Mouse (Mus musculus) heart, postnatal 0 days (tissue): ENCODE measurements around the gene Nr1h2. TPM values are rescaled to one million over a fixed set of nuclear protein-coding genes. Genes with fewer than 3 reads are reported as not detected.

Experiments used
- ATAC-seq: fragments of 200-750 bp; cut with Nextera tagmentation; 2 replicates; pipeline ENCODE4 v1.8.0; 2017; ENCODE audit warnings: low read depth, moderate number of reproducible peaks, moderate library complexity; ENCODE audit not compliant: insufficient read depth
- DNase-seq: peaks from one replicate; pipeline ENCODE4 v3.0.0-alpha.2; 2016; ENCODE audit warnings: low spot score
- H3K27ac ChIP-seq: fragments of 300-500 bp; sonication (generic); 2 replicates; pipeline ENCODE4 v1.5.1; 2014; ENCODE audit warnings: low read depth, mild to moderate bottlenecking
- H3K27me3 ChIP-seq: fragments of 300-500 bp; sonication (generic); 2 replicates; pipeline ENCODE4 v1.6.1; 2014; ENCODE audit warnings: low read length, mixed read lengths; ENCODE audit not compliant: control insufficient read depth, insufficient read depth
- H3K36me3 ChIP-seq: fragments of 300-500 bp; sonication (generic); replicated peaks from 2 replicates; pipeline ENCODE4 v1.6.1; 2014; ENCODE audit warnings: low read length, mixed read lengths; ENCODE audit not compliant: control insufficient read depth, insufficient read depth
- H3K4me1 ChIP-seq: fragments of 300-500 bp; sonication (generic); 2 replicates; pipeline ENCODE4 v1.6.1; 2014; ENCODE audit warnings: antibody characterized with exemption; ENCODE audit not compliant: control insufficient read depth, insufficient read depth
- H3K4me2 ChIP-seq: fragments of 300-500 bp; sonication (generic); 2 replicates; pipeline ENCODE4 v1.6.1; 2014; ENCODE audit warnings: low read depth, mild to moderate bottlenecking, low read length, moderate library complexity
- H3K4me3 ChIP-seq: fragments of 300-500 bp; sonication (generic); 2 replicates; pipeline ENCODE4 v1.5.1; 2014; ENCODE audit warnings: low read depth, low read length
- H3K9ac ChIP-seq: fragments of 300-500 bp; sonication (generic); replicated peaks from 2 replicates; pipeline ENCODE4 v1.6.1; 2014; ENCODE audit warnings: low read depth, low read length, mixed read lengths
- H3K9me3 ChIP-seq: fragments of 300-500 bp; sonication (generic); replicated peaks from 2 replicates; pipeline ENCODE4 v1.6.1; 2016; ENCODE audit warnings: low read length; ENCODE audit not compliant: control insufficient read depth
- CTCF ChIP-seq: IDR thresholded peaks from 2 replicates; pipeline ENCODE4 v1.5.1; 2016; ENCODE audit warnings: antibody characterized with exemption, control low read depth, low read depth
- EP300 ChIP-seq: IDR thresholded peaks from 2 replicates; pipeline ENCODE4 v1.6.1; 2016; ENCODE audit warnings: antibody characterized with exemption, low read depth
- WGBS: fragments of 180-500 bp; shearing (Covaris S2); extraction: QIAGEN DNeasy Blood & Tissue Kit; methylation state at CpG from one replicate; pipeline ENCODE4 v1.1.7; 2014; 5-methylcytosine and 5-hydroxymethylcytosine counted together
- microRNA-seq: library from miRNA; unstranded; fragments of <30 nt; microRNA quantifications from one replicate; pipeline ENCODE4, GENCODE M21; 2016
- polyA plus RNA-seq: library from polyadenylated mRNA; unstranded; fragments of >200 nt; fragmentation: Nextera tagmentation; extraction: Ambion mirVana; gene quantifications from 2 replicates; pipeline ENCODE4 v1.2.1, GENCODE M21; 2015
- total RNA-seq: library from RNA; depleted of rRNA; stranded (reverse); fragments of >200 nt; gene quantifications from 2 replicates; pipeline ENCODE4 v1.2.3, GENCODE M21; 2014; ENCODE audit warnings: low replicate concordance; rRNA removed

Gene Nr1h2
- total and polyA plus RNA-seq, 2 experiments from 2014 or later = 50.1 to 60.9 TPM

- no peak for TF ChIP-seq EP300
- TF ChIP-seq CTCF = no peak
- no peak for DNase-seq
- H3K36me3 ChIP-seq = no peaks in the 10 kb centered on the region
- no peak for ATAC-seq
- no peak overlapping the region for H3K27ac ChIP-seq
- H3K4me2 ChIP-seq = no peak overlapping the region
- no peaks in the 10 kb centered on the region for H3K9me3 ChIP-seq
- WGBS = 58% methylated on average over 3 of the region's 3 CpGs
- no peak overlapping the region for H3K4me3 ChIP-seq
- H3K27me3 ChIP-seq = peaks cover 19% of the 10 kb centered on the region
- no peak overlapping the region for H3K9ac ChIP-seq
- H3K4me1 ChIP-seq = peaks cover 15% of the 10 kb centered on the region
Observed at GRCm38 (mm10) chr7:44520990-44521389, 32.8 kb downstream of the Nr1h2 start.

- no peaks in the 10 kb centered on the region for H3K9me3 ChIP-seq
- no peak overlapping the region for H3K4me2 ChIP-seq
- 62% methylated on average over 9 of the region's 9 CpGs for WGBS
- no peak overlapping the region for H3K4me3 ChIP-seq
- no peak for TF ChIP-seq CTCF
- TF ChIP-seq EP300 = no peak
- 0 out of 2 replicates have a peak, but pooled peaks have one; percentile 8 for ATAC-seq
- peaks cover 3% of the 10 kb centered on the region; the same call in 1 of the 2 replicates for H3K4me1 ChIP-seq
- peaks cover 19% of the 10 kb centered on the region for H3K27me3 ChIP-seq
- H3K27ac ChIP-seq = no peak overlapping the region
- H3K9ac ChIP-seq = no peak overlapping the region
- no peak for DNase-seq
- H3K36me3 ChIP-seq = no peaks in the 10 kb centered on the region
Observed at GRCm38 (mm10) chr7:44519240-44519913, 34.4 kb downstream of the Nr1h2 start.

- ATAC-seq (no peak), DNase-seq (no peak)
- TF ChIP-seq EP300 = no peak
- TF ChIP-seq CTCF = no peak
- no peak overlapping the region for H3K4me3 ChIP-seq
- no peak overlapping the region for H3K27ac ChIP-seq
- no peaks in the 10 kb centered on the region for H3K27me3 ChIP-seq
- no peak overlapping the region for H3K9ac ChIP-seq
- H3K36me3 ChIP-seq = no peaks in the 10 kb centered on the region
- H3K4me1 ChIP-seq = no peaks in the 10 kb centered on the region
- H3K4me2 ChIP-seq = no peak overlapping the region
- 0 out of 2 replicates have a peak, but pooled peaks cover 4% of the 10 kb centered on the region for H3K9me3 ChIP-seq
Observed at GRCm38 (mm10) chr7:44507491-44507890, 46.3 kb downstream of the Nr1h2 start.

GRCm38 (mm10) chr7:44501563-44502115 is 52.1 kb downstream of the Nr1h2 start:
- no peak overlapping the region for H3K9ac ChIP-seq
- peak; percentile 73 for ATAC-seq
- H3K4me2 ChIP-seq = no peak overlapping the region
- H3K9me3 ChIP-seq = 0 out of 2 replicates have a peak, but pooled peaks cover 4% of the 10 kb centered on the region
- DNase-seq = no peak
- 38% methylated on average over 5 of the region's 5 CpGs for WGBS
- H3K36me3 ChIP-seq = no peaks in the 10 kb centered on the region
- H3K4me1 ChIP-seq = peaks cover 5% of the 10 kb centered on the region
- H3K27ac ChIP-seq = no peak overlapping the region
- no peaks in the 10 kb centered on the region; the same call in 1 of the 2 replicates for H3K27me3 ChIP-seq
- H3K4me3 ChIP-seq = no peak overlapping the region
- TF ChIP-seq EP300 = no peak
- TF ChIP-seq CTCF = peak; percentile 70

GRCm38 (mm10) chr7:44500046-44500445 is 53.7 kb downstream of the Nr1h2 start:
- Histone ChIP-seq H3K4me2 (no peak overlapping the region), H3K4me1 (peaks cover 15% of the 10 kb centered on the region), H3K27me3 (no peaks in the 10 kb centered on the region; the same call in 1 of the 2 replicates), H3K9ac (no peak overlapping the region), H3K9me3 (0 out of 2 replicates have a peak, but pooled peaks cover 4% of the 10 kb centered on the region), H3K27ac (no peak overlapping the region), H3K36me3 (no peaks in the 10 kb centered on the region), H3K4me3 (no peak overlapping the region)
- TF ChIP-seq EP300 = no peak
- TF ChIP-seq CTCF = no peak
- DNase-seq = no peak
- ATAC-seq = no peak
- WGBS = 38% methylated on average over 20 of the region's 20 CpGs

Small RNAs within 50 kb of the gene (microRNA-seq; reads per million reads assigned to microRNA genes)
- 0.71 reads per million for gene Mir7053

Other genes with a start within 250 kb of the Nr1h2 start
- gene Clec11a, start 247.0 kb downstream of the Nr1h2 start, total RNA-seq = 1.4 and 1.7 TPM in 2 replicates
- gene Clec11a, start 247.0 kb downstream of the Nr1h2 start, polyA plus RNA-seq = 1.00 and 1.3 TPM in 2 replicates
- gene Shank1, start 243.7 kb downstream of the Nr1h2 start, total RNA-seq = 0.19 and 0.61 TPM in 2 replicates
- gene Shank1, start 243.7 kb downstream of the Nr1h2 start, polyA plus RNA-seq = 0.33 and 0.36 TPM in 2 replicates
- 0.58 and 3.1 TPM in 2 replicates for gene Syt3, start 169.8 kb downstream of the Nr1h2 start, total RNA-seq
- gene Syt3, start 169.8 kb downstream of the Nr1h2 start, polyA plus RNA-seq = 0.81 and 0.86 TPM in 2 replicates
- gene 1700008O03Rik, start 168.1 kb downstream of the Nr1h2 start, total RNA-seq = not detected in 2 replicates
- 0.14 and 0.52 TPM in 2 replicates for gene 1700008O03Rik, start 168.1 kb downstream of the Nr1h2 start, polyA plus RNA-seq
- 55.6 and 89.5 TPM in 2 replicates for gene Lrrc4b, start 124.9 kb downstream of the Nr1h2 start, total RNA-seq
- gene Lrrc4b, start 124.9 kb downstream of the Nr1h2 start, polyA plus RNA-seq = 2.8 TPM in 2 replicates
- gene Aspdh, start 88.6 kb downstream of the Nr1h2 start, total RNA-seq = 7.5 TPM in 1 of 2 replicates, not detected in the other
- gene Aspdh, start 88.6 kb downstream of the Nr1h2 start, polyA plus RNA-seq = 0.40 and 0.86 TPM in 2 replicates
- 123 and 143 TPM in 2 replicates for gene Josd2, start 86.0 kb downstream of the Nr1h2 start, total RNA-seq
- gene Josd2, start 86.0 kb downstream of the Nr1h2 start, polyA plus RNA-seq = 91.2 and 105 TPM in 2 replicates
- 206 and 212 TPM in 2 replicates for gene Emc10, start 57.4 kb downstream of the Nr1h2 start, total RNA-seq
- 67.0 and 73.2 TPM in 2 replicates for gene Emc10, start 57.4 kb downstream of the Nr1h2 start, polyA plus RNA-seq
- 3.2 and 4.3 TPM in 2 replicates for gene Fam71e1, start 57.4 kb downstream of the Nr1h2 start, total RNA-seq
- 11.4 and 12.5 TPM in 2 replicates for gene Fam71e1, start 57.4 kb downstream of the Nr1h2 start, polyA plus RNA-seq
- gene Mybpc2, start 29.3 kb downstream of the Nr1h2 start, total RNA-seq = 3.3 and 4.5 TPM in 2 replicates
- 2.5 and 2.6 TPM in 2 replicates for gene Mybpc2, start 29.3 kb downstream of the Nr1h2 start, polyA plus RNA-seq
- 1.2 and 2.6 TPM in 2 replicates for gene Spib, start 21.9 kb downstream of the Nr1h2 start, total RNA-seq
- 0.11 and 0.12 TPM in 2 replicates for gene Spib, start 21.9 kb downstream of the Nr1h2 start, polyA plus RNA-seq
- gene Pold1, start 5.1 kb downstream of the Nr1h2 start, total RNA-seq = 36.1 and 41.8 TPM in 2 replicates
- 18.3 and 18.9 TPM in 2 replicates for gene Pold1, start 5.1 kb downstream of the Nr1h2 start, polyA plus RNA-seq
- 1.2 TPM in 1 of 2 replicates, not detected in the other for gene Napsa, start 18.4 kb upstream of the Nr1h2 start, total RNA-seq
- gene Napsa, start 18.4 kb upstream of the Nr1h2 start, polyA plus RNA-seq = 0.65 and 0.81 TPM in 2 replicates
- not detected in 2 replicates for gene Kcnc3, start 36.7 kb upstream of the Nr1h2 start, total RNA-seq
- not detected in 2 replicates for gene Kcnc3, start 36.7 kb upstream of the Nr1h2 start, polyA plus RNA-seq
- 2.9 TPM in 2 replicates for gene Myh14, start 116.9 kb upstream of the Nr1h2 start, total RNA-seq
- 0.89 and 1.4 TPM in 2 replicates for gene Myh14, start 116.9 kb upstream of the Nr1h2 start, polyA plus RNA-seq
- not detected in 2 replicates for gene Izumo2, start 154.8 kb upstream of the Nr1h2 start, total RNA-seq
- not detected in 2 replicates for gene Izumo2, start 154.8 kb upstream of the Nr1h2 start, polyA plus RNA-seq
- 25.7 and 31.7 TPM in 2 replicates for gene Vrk3, start 194.5 kb upstream of the Nr1h2 start, total RNA-seq
- 28.7 and 32.9 TPM in 2 replicates for gene Vrk3, start 194.5 kb upstream of the Nr1h2 start, polyA plus RNA-seq
- 0.46 TPM in 1 of 2 replicates, not detected in the other for gene Zfp473, start 197.1 kb upstream of the Nr1h2 start, total RNA-seq
- 0.15 TPM in 2 replicates for gene Zfp473, start 197.1 kb upstream of the Nr1h2 start, polyA plus RNA-seq